Mouse (Mus musculus): ENCODE measurements around the gene Iqgap2.
A peak's percentile ranks its signal among the peaks of the same experiment; 100 is the strongest.

GRCm38 (mm10) chr13:95746509-95746908 is 145.2 kb downstream of the Iqgap2 start:
- peak; percentile 84 for TF ChIP-seq CTCF (IDR thresholded peaks at IDR 0.05; ENCODE audit: low read depth)
- TF ChIP-seq EP300 (optimal IDR thresholded peaks at IDR 0.05) = no peak
